Mouse (Mus musculus): ENCODE results near the gene Adamts12. TPM values are rescaled to one million over a fixed set of nuclear protein-coding genes. Genes with fewer than 3 reads are reported as not detected.
A peak's percentile ranks its signal among the peaks of the same experiment; 100 is the strongest.

Gene Adamts12
- polyA plus RNA-seq, 1 experiment from 2014 or later, result 0.88 TPM

DNA sequence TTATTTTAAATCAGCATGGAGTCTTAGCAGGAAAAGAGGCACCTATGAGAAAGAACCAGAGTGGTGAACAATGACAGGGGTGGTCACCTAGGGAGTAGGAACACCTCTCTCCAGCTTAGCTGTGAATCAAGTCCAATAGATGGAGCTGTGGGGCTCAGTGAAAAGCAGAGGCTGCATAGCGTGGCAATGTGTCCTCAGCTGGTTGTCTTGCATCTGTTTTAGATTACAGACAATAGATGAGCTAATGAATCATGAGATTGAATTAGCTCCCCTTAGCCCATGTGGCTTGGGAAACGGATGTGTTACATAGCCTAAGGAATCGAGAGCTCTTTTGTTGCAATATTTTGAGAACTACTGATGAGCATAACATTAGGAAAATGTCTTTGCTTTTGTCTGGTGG is 291.3 kb downstream of the Adamts12 start:
- Histone ChIP-seq H3K4me3 (ENCODE audit: low read depth, low read length) (no peak overlapping the region), H3K4me1 (ENCODE audit: control insufficient read depth, insufficient read depth, low read length) (no peaks in the 10 kb centered on the region), H3K27me3 (replicated peaks; ENCODE audit: control insufficient read depth, insufficient read depth, low read length) (no peaks in the 10 kb centered on the region), H3K9me3 (replicated peaks; ENCODE audit: control insufficient read depth, low read length) (no peaks in the 10 kb centered on the region), H3K4me2 (ENCODE audit: low read length) (no peak overlapping the region), H3K36me3 (ENCODE audit: control insufficient read depth, insufficient read depth, low read length) (no peaks in the 10 kb centered on the region), H3K9ac (ENCODE audit: low read length) (no peak overlapping the region), H3K27ac (ENCODE audit: low read depth, low read length) (no peak overlapping the region)
- WGBS, result 67% methylated on average over 3 of the region's 3 CpGs
- no peak for DNase-seq (ENCODE audit: low spot score)
- no peak for ATAC-seq

DNA sequence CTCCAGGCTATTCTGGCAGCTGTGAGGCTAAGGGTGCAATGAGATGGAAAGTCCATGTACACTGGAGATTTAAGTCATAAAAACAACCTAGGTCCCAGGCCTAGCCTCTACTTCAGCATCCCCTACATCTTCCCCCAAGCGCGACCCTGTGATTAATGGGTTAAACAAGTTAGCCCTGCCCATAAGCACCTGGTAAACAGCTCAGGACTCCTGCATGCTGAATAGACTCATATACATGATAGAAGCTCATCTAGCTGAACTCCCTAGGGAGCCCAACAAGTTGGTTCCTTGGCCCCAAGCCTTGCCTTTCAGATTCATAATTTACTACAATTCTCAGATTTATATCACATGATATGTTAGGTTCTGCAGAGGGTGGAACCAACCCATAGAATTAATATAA is 292.9 kb downstream of the Adamts12 start:
- ATAC-seq (no peak), DNase-seq (ENCODE audit: low spot score) (no peak)
- Histone ChIP-seq H3K4me3 (ENCODE audit: low read depth, low read length) (no peak overlapping the region), H3K27me3 (replicated peaks; ENCODE audit: control insufficient read depth, insufficient read depth, low read length) (no peaks in the 10 kb centered on the region), H3K4me2 (ENCODE audit: low read length) (no peak overlapping the region), H3K36me3 (ENCODE audit: control insufficient read depth, insufficient read depth, low read length) (no peaks in the 10 kb centered on the region), H3K9ac (ENCODE audit: low read length) (no peak overlapping the region), H3K9me3 (replicated peaks; ENCODE audit: control insufficient read depth, low read length) (no peaks in the 10 kb centered on the region), H3K4me1 (ENCODE audit: control insufficient read depth, insufficient read depth, low read length) (no peaks in the 10 kb centered on the region), H3K27ac (ENCODE audit: low read depth, low read length) (no peak overlapping the region)
- WGBS, result 91% methylated on average over 2 of the region's 2 CpGs

DNA sequence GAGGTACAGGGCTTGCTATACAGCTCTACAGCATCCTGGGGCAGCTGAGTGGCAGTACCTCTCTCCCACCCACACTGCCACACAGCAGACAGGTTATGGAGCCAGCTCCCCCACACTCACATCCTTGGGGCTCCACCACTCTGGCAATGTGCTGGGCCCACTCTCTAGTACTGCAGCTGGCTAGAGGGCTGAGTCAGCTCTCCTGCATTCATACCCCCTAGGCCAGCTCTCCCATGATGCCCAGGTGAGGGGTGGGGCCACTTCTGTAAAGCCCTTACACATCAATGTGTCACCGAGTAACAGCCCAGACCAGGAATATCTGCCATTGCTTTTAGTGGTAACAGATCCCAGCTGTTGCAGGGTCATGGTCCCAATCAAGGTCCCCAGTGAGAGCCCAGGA is 296.3 kb downstream of the Adamts12 start:
- 89% methylated on average over 1 of the region's 1 CpGs for WGBS
- no peak overlapping the region for H3K4me3 ChIP-seq (ENCODE audit: low read depth, low read length)
- no peak overlapping the region for H3K4me2 ChIP-seq (ENCODE audit: low read length)
- no peaks in the 10 kb centered on the region for H3K9me3 ChIP-seq (replicated peaks; ENCODE audit: control insufficient read depth, low read length)
- no peak overlapping the region for H3K27ac ChIP-seq (ENCODE audit: low read depth, low read length)
- no peaks in the 10 kb centered on the region for H3K27me3 ChIP-seq (replicated peaks; ENCODE audit: control insufficient read depth, insufficient read depth, low read length)
- ATAC-seq (no peak), DNase-seq (ENCODE audit: low spot score) (no peak)
- H3K36me3 ChIP-seq (ENCODE audit: control insufficient read depth, insufficient read depth, low read length), result no peaks in the 10 kb centered on the region
- no peaks in the 10 kb centered on the region for H3K4me1 ChIP-seq (ENCODE audit: control insufficient read depth, insufficient read depth, low read length)
- H3K9ac ChIP-seq (ENCODE audit: low read length), result no peak overlapping the region

DNA sequence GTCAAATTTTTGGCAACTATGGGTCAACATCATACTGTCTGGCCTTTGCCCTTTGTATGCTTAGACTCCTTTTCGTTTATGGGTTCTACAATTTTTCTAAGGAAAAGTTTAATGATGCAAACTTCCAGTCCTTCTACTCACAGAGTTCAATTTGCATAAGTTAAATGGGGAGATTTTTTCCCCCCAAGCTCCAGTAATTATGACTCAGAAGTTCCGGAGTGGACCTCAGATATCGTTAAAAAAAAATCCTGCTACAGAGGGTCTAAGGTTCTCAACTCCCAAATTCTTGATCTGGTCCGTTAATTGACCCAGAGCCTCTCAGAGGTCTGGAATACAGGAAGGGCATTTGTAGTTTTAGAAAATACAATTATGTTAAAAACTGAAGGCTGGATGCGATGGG is 297.2 kb downstream of the Adamts12 start:
- DNase-seq (ENCODE audit: low spot score), result no peak
- Histone ChIP-seq H3K27ac (ENCODE audit: low read depth, low read length) (no peak overlapping the region), H3K36me3 (ENCODE audit: control insufficient read depth, insufficient read depth, low read length) (no peaks in the 10 kb centered on the region), H3K4me3 (ENCODE audit: low read depth, low read length) (no peak overlapping the region), H3K27me3 (replicated peaks; ENCODE audit: control insufficient read depth, insufficient read depth, low read length) (no peaks in the 10 kb centered on the region), H3K4me1 (ENCODE audit: control insufficient read depth, insufficient read depth, low read length) (no peaks in the 10 kb centered on the region), H3K9ac (ENCODE audit: low read length) (no peak overlapping the region), H3K4me2 (ENCODE audit: low read length) (no peak overlapping the region), H3K9me3 (replicated peaks; ENCODE audit: control insufficient read depth, low read length) (no peaks in the 10 kb centered on the region)
- 83% methylated on average over 5 of the region's 5 CpGs for WGBS
- ATAC-seq, result no peak

DNA sequence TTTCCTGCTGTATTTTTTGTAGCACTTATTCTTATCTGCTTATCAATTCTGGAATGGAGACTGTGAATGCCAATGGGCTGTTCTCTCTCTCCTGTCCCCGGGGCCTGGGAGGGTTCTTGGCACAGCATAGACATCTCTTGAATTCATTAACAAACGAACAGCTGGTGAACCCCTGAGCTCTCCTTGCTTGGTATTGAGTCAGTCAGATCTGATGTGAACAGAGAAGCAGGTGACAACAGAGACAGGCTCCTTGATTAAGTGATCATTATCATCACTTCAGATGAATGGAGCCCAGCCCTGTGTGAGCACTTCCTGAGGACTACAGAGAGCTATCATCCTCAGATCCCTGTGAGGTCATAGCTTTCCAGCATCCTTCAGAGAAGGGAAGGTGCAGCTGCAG is 299.5 kb downstream of the Adamts12 start:
- no peak overlapping the region for H3K4me2 ChIP-seq (ENCODE audit: low read length)
- no peak overlapping the region for H3K27ac ChIP-seq (ENCODE audit: low read depth, low read length)

DNA sequence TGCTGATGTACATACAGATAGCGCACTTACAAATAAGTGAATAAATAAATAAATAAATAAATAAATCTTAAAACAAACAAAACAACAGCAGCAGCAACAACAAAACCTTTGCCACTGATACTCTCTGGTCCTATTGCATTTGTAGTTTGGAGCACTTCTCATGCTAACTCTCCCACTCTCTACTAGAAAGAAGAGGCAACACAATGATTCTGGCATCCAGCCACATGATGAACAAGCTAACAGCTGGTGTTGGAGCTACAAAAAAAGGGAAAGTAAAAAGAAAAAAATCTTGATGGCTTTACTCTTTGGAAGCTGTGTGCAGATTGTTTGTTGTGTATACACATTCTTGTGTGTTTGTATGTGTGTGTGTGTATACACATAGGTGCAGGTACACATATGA is 300.2 kb downstream of the Adamts12 start:
- Histone ChIP-seq H3K27ac (ENCODE audit: low read depth, low read length) (no peak overlapping the region), H3K4me2 (ENCODE audit: low read length) (no peak overlapping the region), H3K36me3 (ENCODE audit: control insufficient read depth, insufficient read depth, low read length) (no peaks in the 10 kb centered on the region), H3K4me1 (ENCODE audit: control insufficient read depth, insufficient read depth, low read length) (no peaks in the 10 kb centered on the region), H3K9me3 (replicated peaks; ENCODE audit: control insufficient read depth, low read length) (no peaks in the 10 kb centered on the region), H3K4me3 (ENCODE audit: low read depth, low read length) (no peak overlapping the region), H3K27me3 (replicated peaks; ENCODE audit: control insufficient read depth, insufficient read depth, low read length) (no peaks in the 10 kb centered on the region), H3K9ac (ENCODE audit: low read length) (no peak overlapping the region)
- DNase-seq (ENCODE audit: low spot score) (peak; percentile 74), ATAC-seq (peak; percentile 57)
- WGBS, result 97% methylated on average over 1 of the region's 1 CpGs

More for the DNA sequence above, 299.5 kb downstream of the Adamts12 start:
- ATAC-seq (peak; percentile 59), DNase-seq (ENCODE audit: low spot score) (peak; percentile 39)
- WGBS, result 15% methylated on average over 2 of the region's 2 CpGs
- no peak overlapping the region for H3K9ac ChIP-seq (ENCODE audit: low read length)
- no peaks in the 10 kb centered on the region for H3K4me1 ChIP-seq (ENCODE audit: control insufficient read depth, insufficient read depth, low read length)
- H3K4me3 ChIP-seq (ENCODE audit: low read depth, low read length), result no peak overlapping the region
- H3K9me3 ChIP-seq (replicated peaks; ENCODE audit: control insufficient read depth, low read length), result no peaks in the 10 kb centered on the region
- H3K27me3 ChIP-seq (replicated peaks; ENCODE audit: control insufficient read depth, insufficient read depth, low read length), result no peaks in the 10 kb centered on the region
- no peaks in the 10 kb centered on the region for H3K36me3 ChIP-seq (ENCODE audit: control insufficient read depth, insufficient read depth, low read length)

DNA sequence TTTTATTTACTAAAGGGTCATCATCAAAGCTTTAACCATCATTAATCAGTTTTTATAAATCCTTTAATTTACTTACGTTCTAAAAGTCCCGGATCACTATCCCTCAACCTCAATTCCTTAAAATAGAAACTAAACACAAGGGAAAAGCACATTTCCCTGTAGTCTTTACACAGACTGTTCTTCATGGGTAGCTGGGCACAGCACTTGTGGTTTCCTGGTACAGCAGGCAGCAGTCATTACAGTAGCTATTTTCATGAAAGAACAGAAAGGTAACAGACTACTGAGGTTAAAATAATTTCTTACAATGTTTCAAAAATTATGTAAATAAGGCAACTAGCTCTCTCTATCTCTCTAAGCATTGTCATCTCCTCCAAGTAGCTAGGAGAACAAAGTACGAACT is 305.0 kb downstream of the Adamts12 start:
- no peaks in the 10 kb centered on the region for H3K27me3 ChIP-seq (replicated peaks; ENCODE audit: control insufficient read depth, insufficient read depth, low read length)
- 76% methylated on average over 3 of the region's 3 CpGs for WGBS
- H3K27ac ChIP-seq (ENCODE audit: low read depth, low read length), result no peak overlapping the region
- no peak for DNase-seq (ENCODE audit: low spot score)
- no peak overlapping the region for H3K4me3 ChIP-seq (ENCODE audit: low read depth, low read length)
- H3K9me3 ChIP-seq (replicated peaks; ENCODE audit: control insufficient read depth, low read length), result no peaks in the 10 kb centered on the region
- no peaks in the 10 kb centered on the region for H3K36me3 ChIP-seq (ENCODE audit: control insufficient read depth, insufficient read depth, low read length)
- H3K4me1 ChIP-seq (ENCODE audit: control insufficient read depth, insufficient read depth, low read length), result no peaks in the 10 kb centered on the region
- no peak overlapping the region for H3K4me2 ChIP-seq (ENCODE audit: low read length)
- no peak for ATAC-seq
- no peak overlapping the region for H3K9ac ChIP-seq (ENCODE audit: low read length)

DNA sequence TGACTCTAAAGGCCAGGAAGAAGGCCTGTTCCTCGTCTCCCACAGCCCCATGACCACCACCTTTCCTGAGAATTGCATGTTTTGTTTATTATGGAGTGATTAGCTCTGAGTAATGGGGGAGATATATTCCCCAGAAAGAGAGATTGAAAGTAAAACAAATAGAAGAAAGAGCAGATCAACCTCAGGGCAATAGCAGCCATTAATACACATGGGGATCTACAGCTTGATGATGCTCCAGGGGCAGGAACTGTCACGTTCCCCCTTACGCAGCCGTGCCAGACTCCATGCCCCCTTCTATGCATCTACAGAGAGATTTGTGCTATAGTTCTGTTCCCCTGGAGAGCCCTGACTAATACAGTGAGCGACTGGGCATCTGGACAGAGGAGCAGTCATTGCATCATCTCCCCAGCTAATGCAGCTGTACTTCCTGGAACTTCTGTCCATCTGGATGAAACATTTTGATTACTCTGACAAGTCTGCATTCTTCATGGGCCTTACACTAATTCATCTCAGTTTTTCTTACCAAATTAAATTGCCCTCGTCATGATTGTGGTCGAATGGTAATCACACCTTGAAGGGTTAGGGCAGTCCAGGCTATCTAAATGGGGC is 306.0 kb downstream of the Adamts12 start:
- Histone ChIP-seq H3K27ac (ENCODE audit: low read depth, low read length) (no peak overlapping the region), H3K27me3 (replicated peaks; ENCODE audit: control insufficient read depth, insufficient read depth, low read length) (no peaks in the 10 kb centered on the region), H3K4me2 (ENCODE audit: low read length) (no peak overlapping the region), H3K4me1 (ENCODE audit: control insufficient read depth, insufficient read depth, low read length) (no peaks in the 10 kb centered on the region), H3K4me3 (ENCODE audit: low read depth, low read length) (no peak overlapping the region), H3K9ac (ENCODE audit: low read length) (no peak overlapping the region), H3K36me3 (ENCODE audit: control insufficient read depth, insufficient read depth, low read length) (no peaks in the 10 kb centered on the region), H3K9me3 (replicated peaks; ENCODE audit: control insufficient read depth, low read length) (no peaks in the 10 kb centered on the region)
- no peak for ATAC-seq
- WGBS, result 89% methylated on average over 7 of the region's 7 CpGs
- DNase-seq (ENCODE audit: low spot score), result no peak

DNA sequence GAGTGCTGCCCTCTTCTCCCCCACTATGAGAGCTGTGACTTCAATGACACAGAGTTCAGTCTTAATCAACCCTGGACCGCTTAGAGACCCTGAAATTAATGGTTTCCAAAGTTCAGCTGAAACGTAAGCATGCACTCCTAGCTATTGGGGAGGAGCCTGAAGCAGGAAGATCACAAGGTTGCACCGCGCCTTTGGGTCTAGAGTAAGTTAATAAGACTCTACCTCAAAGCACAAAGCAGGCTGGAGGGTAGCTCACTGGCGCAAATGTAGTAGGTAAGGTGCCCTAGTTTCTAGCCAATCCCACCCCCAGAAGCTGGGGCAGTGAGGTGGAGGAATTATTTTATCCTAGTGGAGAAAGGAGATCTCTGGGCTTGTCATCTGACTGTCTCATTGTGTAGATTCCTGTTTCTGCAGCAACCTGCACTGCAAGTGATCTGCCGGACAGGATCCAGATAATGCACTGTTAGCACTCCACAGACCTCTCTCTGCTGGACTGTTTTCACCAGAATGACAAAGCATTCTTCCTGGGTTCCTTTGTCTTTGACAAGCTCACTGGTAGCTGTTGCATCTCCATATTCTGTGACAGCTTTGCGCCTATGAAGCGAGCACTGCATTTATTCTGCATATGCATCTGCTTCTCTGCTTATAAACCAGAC is 315.0 kb downstream of the Adamts12 start:
- ATAC-seq (no peak), DNase-seq (ENCODE audit: low spot score) (no peak)
- 91% methylated on average over 8 of the region's 8 CpGs for WGBS
- Histone ChIP-seq H3K36me3 (ENCODE audit: control insufficient read depth, insufficient read depth, low read length) (peaks cover 26% of the 10 kb centered on the region), H3K4me1 (ENCODE audit: control insufficient read depth, insufficient read depth, low read length) (no peaks in the 10 kb centered on the region), H3K4me2 (ENCODE audit: low read length) (no peak overlapping the region), H3K27me3 (replicated peaks; ENCODE audit: control insufficient read depth, insufficient read depth, low read length) (no peaks in the 10 kb centered on the region), H3K4me3 (ENCODE audit: low read depth, low read length) (no peak overlapping the region), H3K9ac (ENCODE audit: low read length) (no peak overlapping the region), H3K9me3 (replicated peaks; ENCODE audit: control insufficient read depth, low read length) (no peaks in the 10 kb centered on the region), H3K27ac (ENCODE audit: low read depth, low read length) (no peak overlapping the region)
